Mouse (Mus musculus) v-Abl transformed pro-B cells (cell line): ENCODE results near the gene Gm33543.

Experiments used
- in situ Hi-C, 2 experiments: fragments of 400-800 bp; cut with MboI; formaldehyde crosslinking; loops; one replicate each; pipeline ENCODE4 v1.15.1; 2025; ENCODE audit not compliant: unreplicated experiment in 2 of 2

The Gm33543 gene

GRCm38 (mm10) chr10:95842789-95843637 is at the start of gene Gm33543:
TSS of gene Gm33543 (minus strand) at chr10:95842930.
- in situ Hi-C loops, result no loop called here

- in situ Hi-C loops, result loop anchor here (5.0 to 25.0 kb wide), 9 partner anchors 340 to 1795 kb away; partner anchors contain the start of gene Ccer1 (in 2 of the 2)
Measured at GRCm38 (mm10) chr10:95892132-95892531, 49.4 kb upstream of the Gm33543 start.

GRCm38 (mm10) chr10:95891214-95891960 is 48.7 kb upstream of the Gm33543 start:
- in situ Hi-C loops, result loop anchor here (5.0 to 25.0 kb wide), 9 partner anchors 339 to 1796 kb away; partner anchors contain the start of gene Ccer1 (in 2 of the 2)

GRCm38 (mm10) chr10:95883761-95884517 is 41.2 kb upstream of the Gm33543 start:
- in situ Hi-C loops, result loop anchor here (25.0 kb wide), 4 partner anchors 797 to 1803 kb away; partner anchors contain the start of gene Ccer1 (in 2 of the 2)

- in situ Hi-C loops, result loop anchor here (25.0 kb wide), 4 partner anchors 795 to 1805 kb away; partner anchors contain the start of gene Ccer1 (in 2 of the 2)
Measured at GRCm38 (mm10) chr10:95882036-95882435, 39.3 kb upstream of the Gm33543 start.

- in situ Hi-C loops, result loop anchor here (25.0 kb wide), 4 partner anchors 793 to 1807 kb away; partner anchors contain the start of gene Ccer1 (in 2 of the 2)
Measured at GRCm38 (mm10) chr10:95879983-95880934, 37.5 kb upstream of the Gm33543 start.

- in situ Hi-C loops, result no loop called here
Measured at GRCm38 (mm10) chr10:95870782-95871181, 28.1 kb upstream of the Gm33543 start.

GRCm38 (mm10) chr10:95868348-95868747 is 25.6 kb upstream of the Gm33543 start:
- in situ Hi-C loops, result no loop called here

- in situ Hi-C loops, result no loop called here
Measured at GRCm38 (mm10) chr10:95867596-95867995, 24.9 kb upstream of the Gm33543 start.

GRCm38 (mm10) chr10:95864349-95865124 is 21.8 kb upstream of the Gm33543 start:
- in situ Hi-C loops, result no loop called here

GRCm38 (mm10) chr10:95862664-95863063 is 19.9 kb upstream of the Gm33543 start:
- in situ Hi-C loops, result no loop called here

GRCm38 (mm10) chr10:95858164-95858563 is 15.4 kb upstream of the Gm33543 start:
- in situ Hi-C loops, result no loop called here

- in situ Hi-C loops, result no loop called here
Measured at GRCm38 (mm10) chr10:95855411-95855810, 12.7 kb upstream of the Gm33543 start.

- in situ Hi-C loops, result no loop called here
Measured at GRCm38 (mm10) chr10:95850504-95850903, 7.8 kb upstream of the Gm33543 start.

- in situ Hi-C loops, result no loop called here
Measured at GRCm38 (mm10) chr10:95846739-95847138, 4.0 kb upstream of the Gm33543 start.

- in situ Hi-C loops, result no loop called here
Measured at GRCm38 (mm10) chr10:95846281-95846680, 3.6 kb upstream of the Gm33543 start.

GRCm38 (mm10) chr10:95843878-95844277 is 1.1 kb upstream of the Gm33543 start:
- in situ Hi-C loops, result no loop called here

- in situ Hi-C loops, result no loop called here
Measured at GRCm38 (mm10) chr10:95841241-95841640, 1.5 kb downstream of the Gm33543 start.

GRCm38 (mm10) chr10:95839803-95840202 is 2.9 kb downstream of the Gm33543 start:
- in situ Hi-C loops, result no loop called here
